Mouse (Mus musculus): ENCODE data around the gene Elp4.

Elp4 gene

DNA sequence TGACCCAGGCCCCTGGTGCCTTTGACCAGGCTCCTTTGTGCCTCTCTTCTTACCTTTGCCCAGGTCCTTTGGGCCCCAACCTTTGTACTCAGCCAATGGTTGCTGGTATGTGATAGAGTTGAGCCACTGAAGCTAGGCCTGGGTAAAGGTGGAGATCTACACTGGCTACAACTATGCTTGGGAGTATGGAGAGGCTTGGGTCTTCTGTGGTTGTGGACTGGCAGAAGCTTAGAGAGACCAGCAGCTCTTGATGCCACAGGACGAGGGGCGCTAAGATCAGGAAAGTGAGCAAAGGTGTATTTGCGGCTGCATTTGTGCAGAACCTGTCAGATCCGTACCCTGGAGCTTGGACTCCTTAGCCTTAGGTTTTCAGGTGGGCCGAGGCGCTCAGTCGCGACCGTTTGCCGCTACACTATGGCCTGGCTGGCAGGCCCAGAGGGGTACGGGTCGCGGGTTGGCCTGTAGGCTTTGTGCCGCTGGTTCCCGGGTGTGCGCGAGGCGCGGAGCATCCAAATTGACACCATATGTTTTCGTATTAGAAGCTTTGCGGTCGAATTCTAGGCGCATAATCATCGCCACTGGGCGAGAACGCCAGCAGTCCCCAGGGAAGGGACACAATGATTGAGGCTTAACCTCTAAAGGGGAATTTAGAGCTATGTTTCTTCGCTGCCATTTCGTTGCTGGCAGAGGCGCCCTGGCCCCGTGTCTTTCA lies 223.2 kb downstream of the Elp4 start:
- DNase-seq = peak; percentile 72

- DNase-seq = peak; percentile 68
These were observed 224.0 kb downstream of the Elp4 start for GRCm38 (mm10) chr2:105680146-105680998.

GRCm38 (mm10) chr2:105679331-105679730 lies 225.0 kb downstream of the Elp4 start:
- no peak for DNase-seq

GRCm38 (mm10) chr2:105678880-105679321 lies 225.5 kb downstream of the Elp4 start:
- peak; percentile 51 for DNase-seq

- DNase-seq = no peak
These were observed 226.1 kb downstream of the Elp4 start for GRCm38 (mm10) chr2:105678306-105678705.

- DNase-seq = peak; percentile 51
These were observed 226.8 kb downstream of the Elp4 start for GRCm38 (mm10) chr2:105677434-105678105.

GRCm38 (mm10) chr2:105676909-105677433 lies 227.4 kb downstream of the Elp4 start:
- DNase-seq = no peak

GRCm38 (mm10) chr2:105676080-105676908 lies 228.1 kb downstream of the Elp4 start:
- peak; percentile 58 for DNase-seq

GRCm38 (mm10) chr2:105675730-105676079 lies 228.7 kb downstream of the Elp4 start:
- no peak for DNase-seq

DNA sequence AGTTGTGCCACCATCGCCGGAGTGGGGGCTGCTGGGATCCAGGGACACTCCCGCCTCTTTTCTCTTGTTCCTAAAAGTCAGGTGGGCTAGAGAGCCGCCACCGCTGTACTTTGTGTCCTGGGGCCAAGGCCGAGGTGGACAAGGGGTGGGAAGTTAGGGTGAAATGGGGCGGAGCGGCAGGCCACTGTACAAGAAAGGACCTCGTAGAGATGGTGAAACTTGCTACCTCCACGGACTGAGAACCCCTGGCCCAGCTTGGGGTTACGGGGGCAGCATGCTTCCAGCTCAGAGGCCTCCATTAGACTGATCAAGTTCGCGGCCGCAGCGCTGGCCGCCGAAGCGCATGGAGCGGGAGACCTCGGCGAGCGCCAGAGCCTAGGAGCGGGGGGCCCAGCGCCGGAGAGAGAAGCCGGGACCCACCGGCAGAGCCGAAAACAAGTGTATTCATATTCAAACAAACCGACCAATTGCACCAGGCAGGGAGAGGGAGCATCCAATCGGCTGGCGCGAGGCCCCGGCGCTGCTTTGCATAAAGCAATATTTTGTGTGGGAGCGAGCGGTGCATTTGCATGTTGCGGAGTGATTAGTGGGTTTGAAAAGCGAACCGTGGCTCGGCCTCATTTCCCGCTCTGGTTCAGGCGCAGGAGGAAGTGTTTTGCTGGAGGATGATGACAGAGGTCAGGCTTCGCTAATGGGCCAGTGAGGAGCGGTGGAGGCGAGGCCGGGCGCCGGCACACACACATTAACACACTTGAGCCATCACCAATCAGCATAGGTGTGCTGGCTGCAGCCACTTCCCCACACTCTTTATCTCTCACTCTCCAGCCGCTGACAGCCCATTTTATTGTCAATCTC lies 229.3 kb downstream of the Elp4 start:
- peak; percentile 97 for DNase-seq

- peak; percentile 76 for DNase-seq
These were observed 230.1 kb downstream of the Elp4 start for GRCm38 (mm10) chr2:105674061-105674874.

- peak; percentile 87 for DNase-seq
These were observed 230.7 kb downstream of the Elp4 start for GRCm38 (mm10) chr2:105673631-105674060.

DNA sequence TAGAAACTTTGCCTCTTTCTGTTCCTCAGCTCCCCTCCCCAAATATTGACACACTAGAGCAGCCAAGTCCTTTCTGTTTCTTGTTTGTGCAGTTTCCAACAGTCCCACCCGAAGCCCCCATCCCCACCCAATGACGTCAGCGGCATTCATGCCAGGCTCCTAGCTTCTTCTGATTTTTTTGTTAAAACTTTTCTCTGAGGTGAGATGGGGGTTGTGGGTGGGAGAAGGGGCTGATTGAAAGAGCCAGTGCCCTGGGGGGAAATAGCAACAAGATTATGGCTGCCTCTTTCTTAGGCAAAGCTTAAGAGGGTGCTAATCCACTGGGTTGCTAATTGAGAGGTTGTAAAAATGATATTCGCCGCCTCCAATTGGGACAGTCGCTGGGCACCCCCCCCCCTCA lies 231.3 kb downstream of the Elp4 start:
- DNase-seq = peak; percentile 66

DNA sequence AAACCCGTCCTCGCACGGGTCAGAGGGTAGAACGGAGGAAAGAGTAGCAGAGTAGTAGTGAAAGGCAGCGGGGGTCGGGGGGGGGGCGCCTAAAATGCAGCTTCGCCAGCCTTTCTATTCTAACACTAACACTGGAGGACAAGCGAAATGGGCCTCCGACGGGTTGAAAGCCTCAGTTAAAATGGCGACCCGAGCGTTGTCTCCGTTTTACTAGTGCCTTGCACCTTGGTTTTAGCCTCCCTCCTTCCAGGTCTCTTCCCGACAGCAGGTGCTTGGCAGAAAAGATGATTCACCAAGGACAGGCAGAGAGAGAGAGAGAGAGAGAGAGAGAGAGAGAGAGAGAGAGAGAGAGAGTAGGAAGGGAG lies 231.8 kb downstream of the Elp4 start:
- DNase-seq = peak; percentile 63

GRCm38 (mm10) chr2:105671798-105672595 lies 232.4 kb downstream of the Elp4 start:
- peak; percentile 69 for DNase-seq

DNA sequence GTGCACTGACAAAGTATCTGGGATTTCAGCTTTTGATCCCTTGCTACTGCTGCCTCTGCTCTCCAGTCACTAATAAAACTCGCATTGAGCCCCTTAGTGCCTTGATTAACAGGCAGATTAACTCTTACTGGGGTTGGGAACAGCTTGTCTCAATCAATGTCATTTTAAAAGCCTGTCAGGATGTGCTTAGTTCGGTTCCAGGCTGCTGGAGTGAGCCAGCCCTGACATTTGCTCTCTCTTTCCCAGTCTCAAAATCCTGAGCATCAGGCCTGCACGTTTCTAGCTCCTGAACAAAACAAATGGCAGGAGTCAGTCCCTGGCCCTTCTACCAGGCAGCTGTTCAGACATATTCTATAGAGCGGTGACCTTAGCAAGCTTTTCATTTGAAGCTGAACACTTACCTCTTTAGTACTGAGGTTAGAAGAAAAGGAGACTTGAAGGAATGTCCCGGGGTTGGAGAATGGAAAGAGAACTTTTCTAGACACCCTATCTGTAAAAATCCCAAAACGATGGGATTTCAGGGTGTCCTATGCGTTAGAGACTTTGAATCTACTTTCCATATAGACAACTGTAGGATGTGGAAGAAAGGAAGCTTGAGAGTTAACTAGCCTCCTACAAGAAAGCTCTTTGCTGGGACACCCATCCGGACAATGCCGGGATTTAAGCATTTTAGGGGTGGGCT lies 233.1 kb downstream of the Elp4 start:
- DNase-seq = peak; percentile 52

- no peak for DNase-seq
These were observed 233.7 kb downstream of the Elp4 start for GRCm38 (mm10) chr2:105670731-105671095.

DNA sequence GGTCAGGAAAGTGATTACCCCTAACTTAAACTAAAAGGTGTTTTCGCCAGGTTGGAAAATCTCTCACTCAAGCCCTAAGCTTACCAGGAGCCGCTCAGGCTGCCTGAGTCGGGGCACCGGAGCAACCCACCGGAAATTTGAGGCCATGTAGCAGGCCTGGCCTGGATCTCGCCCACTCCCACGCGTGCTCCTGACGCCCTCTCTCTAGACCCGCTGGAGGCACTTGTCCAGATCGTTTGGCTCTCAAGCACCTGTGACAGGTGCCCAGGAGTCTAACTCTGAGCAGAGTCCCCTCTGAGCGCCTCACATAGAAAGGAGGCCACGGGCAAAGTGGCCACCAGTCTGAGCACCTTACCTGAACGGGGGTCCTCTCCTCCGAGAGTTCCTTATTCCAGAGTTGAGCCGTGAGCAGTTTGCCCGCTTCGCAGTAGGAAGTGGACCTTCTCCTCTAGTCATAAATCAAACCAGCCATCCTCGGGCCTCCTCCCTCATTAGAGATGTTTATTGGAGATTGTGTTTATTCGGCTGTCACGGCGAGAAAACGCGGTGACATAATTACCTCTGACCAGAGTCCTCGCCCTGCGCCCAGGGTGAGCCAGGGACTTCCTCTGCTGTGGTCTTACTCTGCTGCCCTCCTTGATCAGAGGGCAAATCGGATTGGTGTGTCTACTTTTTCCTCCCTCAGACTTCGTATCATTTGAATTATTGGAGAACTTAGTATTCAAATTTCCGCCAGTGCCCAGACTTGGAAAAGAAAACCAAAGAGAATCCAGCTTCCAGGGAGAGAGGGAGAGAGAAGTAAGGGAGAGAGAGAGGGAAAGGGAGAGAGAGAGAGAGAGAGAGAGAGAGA lies 234.3 kb downstream of the Elp4 start:
- DNase-seq = peak; percentile 61

Measured in cerebellum, adult 9-10 months (tissue).